Mouse (Mus musculus): Measurements from ENCODE around the gene AF067061.
"Not testable (repeated sequence)": the region's sequence is repeated elsewhere in the genome, so short reads cannot be mapped to it uniquely, and the experiment has no call there.

AF067061 gene

GRCm38 (mm10) chr13:120262870-120263269, at the start of gene AF067061:
Gene AF067061 (plus strand): TSS chr13:120263114.
- not testable (repeated sequence) for DNase-seq

- not testable (repeated sequence) for DNase-seq
These were observed 47.1 kb upstream of the AF067061 start, which contains the start of gene Gm21762 for GRCm38 (mm10) chr13:120215847-120216246. Gene Gm21762 (minus strand): TSS chr13:120215947.

GRCm38 (mm10) chr13:120220922-120221321, 42.0 kb upstream of the AF067061 start:
- peak in 1 of 2 experiments; percentile 6 for DNase-seq

GRCm38 (mm10) chr13:120223012-120223659, 39.8 kb upstream of the AF067061 start:
- not testable (repeated sequence) for DNase-seq

- not testable (repeated sequence) for DNase-seq
These were observed 31.1 kb upstream of the AF067061 start for GRCm38 (mm10) chr13:120231798-120232197.

GRCm38 (mm10) chr13:120232447-120233049, 30.4 kb upstream of the AF067061 start:
- DNase-seq: peak in 1 of 2 experiments; percentile 4

- DNase-seq: not testable (repeated sequence)
These were observed 24.1 kb upstream of the AF067061 start, which contains the start of gene Gm21731 for GRCm38 (mm10) chr13:120238811-120239210. Gene Gm21731 (plus strand): TSS chr13:120239111.

- not testable (repeated sequence) for DNase-seq
These were observed 11.5 kb upstream of the AF067061 start for GRCm38 (mm10) chr13:120251208-120251924.

- DNase-seq: not testable (repeated sequence)
These were observed 3.9 kb upstream of the AF067061 start for GRCm38 (mm10) chr13:120258817-120259658.

GRCm38 (mm10) chr13:120259718-120260117, 3.2 kb upstream of the AF067061 start:
- not testable (repeated sequence) for DNase-seq

- not testable (repeated sequence) for DNase-seq
These were observed 14.9 kb downstream of the AF067061 start for GRCm38 (mm10) chr13:120277837-120278236.

- DNase-seq: no peak
These were observed 15.9 kb downstream of the AF067061 start for GRCm38 (mm10) chr13:120278784-120279183.

- no peak for DNase-seq
These were observed 36.5 kb downstream of the AF067061 start for GRCm38 (mm10) chr13:120299324-120299894.

GRCm38 (mm10) chr13:120299991-120300442, 37.1 kb downstream of the AF067061 start, which contains the start of gene BC147527:
Gene BC147527 (plus strand): TSS chr13:120300392.
- peak; percentile 64 to 77 for DNase-seq

- no peak for DNase-seq
These were observed 37.9 kb downstream of the AF067061 start for GRCm38 (mm10) chr13:120300853-120301252.

- no peak for DNase-seq
These were observed 47.8 kb downstream of the AF067061 start for GRCm38 (mm10) chr13:120310749-120311148.

GRCm38 (mm10) chr13:120313584-120313983, 50.7 kb downstream of the AF067061 start:
- peak; percentile 37 for DNase-seq

Measured in thymus, postnatal 36 days (tissue).